Mouse (Mus musculus) left cerebral cortex, adult 2 months (tissue): ENCODE measurements around the gene Ccdc22. TPM values are rescaled to one million over a fixed set of nuclear protein-coding genes. Genes with fewer than 3 reads are reported as not detected.

Experiments used
- DNase-seq, 2 experiments: peaks; one replicate each; pipeline ENCODE4 v3.0.0; 2021 to 2022; ENCODE audit warnings: low spot score in 2 of 2, mixed read lengths in 1 of 2; ENCODE audit errors: extremely low spot score in 1 of 2
- H3K27ac ChIP-seq: fragments of 200-600 bp; 2 replicates; pipeline ENCODE4 v1.8.1; 2022
- H3K4me3 ChIP-seq: fragments of 200-600 bp; 2 replicates; pipeline ENCODE4 v1.8.1; 2022
- CTCF ChIP-seq: fragments of 200-600 bp; IDR thresholded peaks from 2 replicates; pipeline ENCODE4 v1.8.1; 2022; ENCODE audit warnings: antibody characterized with exemption, mild to moderate bottlenecking, moderate library complexity
- intact Hi-C: fragments of 180-260 bp; cut with DNase I; formaldehyde crosslinking; loops from one replicate; pipeline ENCODE4 v1.15.1; 2025
- total RNA-seq, 2 experiments: library from RNA; stranded (reverse); gene quantifications; 2 replicates each; pipeline ENCODE4 v1.2.3; 2021

Gene Ccdc22
- total RNA-seq, 2 experiments from 2014 or later: 30.1 to 31.5 TPM

- H3K27ac ChIP-seq: peak within 1 kb of the TSS; percentile 89
- intact Hi-C loops: loop anchor here (2.0 to 5.0 kb wide), 4 partner anchors 65 to 251 kb away; partner anchors contain the start of gene Syp
- peak within 1 kb of the TSS; percentile 51 for H3K4me3 ChIP-seq
- TF ChIP-seq CTCF: no peak
- DNase-seq: peak in 1 of 2 experiments; percentile 49
These were observed 31.9 kb downstream of the Ccdc22 start, which contains the start of gene Foxp3 for GRCm38 (mm10) chrX:7573176-7574086. TSS of gene Foxp3 (plus strand) at chrX:7573644.

- intact Hi-C loops: loop anchor here (5.0 kb wide), 3 partner anchors 95 to 250 kb away; no protein-coding TSS in a partner anchor
These were observed 32.9 kb downstream of the Ccdc22 start for GRCm38 (mm10) chrX:7572466-7572865.

GRCm38 (mm10) chrX:7571565-7572136 lies 33.7 kb downstream of the Ccdc22 start:
- intact Hi-C loops: loop anchor here (5.0 kb wide), 3 partner anchors 94 to 249 kb away; no protein-coding TSS in a partner anchor

More at GRCm38 (mm10) chrX:7572466-7572865, 32.9 kb downstream of the Ccdc22 start:
- no peak for TF ChIP-seq CTCF
- Histone ChIP-seq H3K27ac (no peak overlapping the region), H3K4me3 (no peak overlapping the region)
- DNase-seq: no peak

GRCm38 (mm10) chrX:7570481-7571175 lies 34.7 kb downstream of the Ccdc22 start:
- Histone ChIP-seq H3K27ac (no peak overlapping the region), H3K4me3 (no peak overlapping the region)
- DNase-seq: no peak
- TF ChIP-seq CTCF: no peak
- intact Hi-C loops: loop anchor here (5.0 kb wide), 3 partner anchors 93 to 248 kb away; no protein-coding TSS in a partner anchor

More at GRCm38 (mm10) chrX:7571565-7572136, 33.7 kb downstream of the Ccdc22 start:
- no peak for TF ChIP-seq CTCF
- DNase-seq: no peak
- Histone ChIP-seq H3K27ac (no peak overlapping the region), H3K4me3 (no peak overlapping the region)

GRCm38 (mm10) chrX:7567491-7567890 lies 37.8 kb downstream of the Ccdc22 start:
- DNase-seq: no peak
- H3K4me3 ChIP-seq: no peak overlapping the region
- no peak overlapping the region for H3K27ac ChIP-seq
- no peak for TF ChIP-seq CTCF
- intact Hi-C loops: no loop called here

- H3K4me3 ChIP-seq: no peak overlapping the region
- H3K27ac ChIP-seq: no peak overlapping the region
- no peak for DNase-seq
- TF ChIP-seq CTCF: no peak
- intact Hi-C loops: no loop called here
These were observed 39.0 kb downstream of the Ccdc22 start for GRCm38 (mm10) chrX:7566352-7566751.

- intact Hi-C loops: no loop called here
- H3K27ac ChIP-seq: no peak overlapping the region
- TF ChIP-seq CTCF: no peak
- no peak for DNase-seq
- no peak overlapping the region for H3K4me3 ChIP-seq
These were observed 42.2 kb downstream of the Ccdc22 start for GRCm38 (mm10) chrX:7563076-7563475.

- no peak for DNase-seq
- intact Hi-C loops: loop anchor here (5.0 kb wide), 1 partner anchor 76 kb away; no protein-coding TSS in a partner anchor
These were observed 51.8 kb downstream of the Ccdc22 start for GRCm38 (mm10) chrX:7553474-7553873.

More at GRCm38 (mm10) chrX:7553474-7553873, 51.8 kb downstream of the Ccdc22 start:
- no peak for TF ChIP-seq CTCF
- no peak overlapping the region for H3K27ac ChIP-seq
- H3K4me3 ChIP-seq: no peak overlapping the region

Other genes starting within 250 kb of the Ccdc22 start
- gene Usp27x, start 229.7 kb downstream of the Ccdc22 start, total RNA-seq: 10 to 100 TPM; 15.1 to 17.8 TPM
- gene Foxp3, start 31.9 kb downstream of the Ccdc22 start, total RNA-seq: not detected
- 10 to 100 TPM; 21.9 to 26.8 TPM for gene Ppp1r3f, start 31.2 kb downstream of the Ccdc22 start, total RNA-seq
- gene Cacna1f, start 1.6 kb upstream of the Ccdc22 start, total RNA-seq: under 1 TPM; 0.19 to 0.27 TPM
- gene Syp, start 33.0 kb upstream of the Ccdc22 start, total RNA-seq: 1,000 to 10,000 TPM; 1,746 to 1,868 TPM
- gene Prickle3, start 51.7 kb upstream of the Ccdc22 start, total RNA-seq: 1 to 10 TPM; 1.1 to 2.4 TPM
- 1 to 10 TPM; 6.5 to 8.8 TPM for gene Plp2, start 65.9 kb upstream of the Ccdc22 start, total RNA-seq
- under 1 TPM; 0.16 to 0.43 TPM for gene Magix, start 75.7 kb upstream of the Ccdc22 start, total RNA-seq
- 10 to 100 TPM; 32.9 to 34.5 TPM for gene Gpkow, start 91.6 kb upstream of the Ccdc22 start, total RNA-seq
- 10 to 100 TPM; 61.0 to 68.9 TPM for gene Wdr45, start 108.8 kb upstream of the Ccdc22 start, total RNA-seq
- gene Gm45208, start 116.7 kb upstream of the Ccdc22 start, total RNA-seq: not detected
- gene Praf2, start 122.9 kb upstream of the Ccdc22 start, total RNA-seq: 10 to 100 TPM; 88.9 to 92.7 TPM
- gene Ccdc120, start 145.4 kb upstream of the Ccdc22 start, total RNA-seq: 10 to 100 TPM; 26.3 TPM
- gene Tfe3, start 157.0 kb upstream of the Ccdc22 start, total RNA-seq: 10 to 100 TPM; 30.9 to 35.1 TPM
- 100 to 1,000 TPM; 109 to 113 TPM for gene Gripap1, start 184.2 kb upstream of the Ccdc22 start, total RNA-seq
- gene Kcnd1, start 216.8 kb upstream of the Ccdc22 start, total RNA-seq: 1 to 10 TPM; 7.7 to 9.3 TPM
- gene Otud5, start 235.8 kb upstream of the Ccdc22 start, total RNA-seq: 10 to 100 TPM; 76.4 to 84.1 TPM